Mouse (Mus musculus): ENCODE measurements around the gene Scn3b. TPM values are rescaled to one million over a fixed set of nuclear protein-coding genes. Genes with fewer than 3 reads are reported as not detected.
A peak's percentile ranks its signal among the peaks of the same experiment; 100 is the strongest.

Scn3b gene
- polyA plus RNA-seq (2016; fragmentation: Nextera tagmentation; extraction: Ambion mirVana), result 4.3 and 4.7 TPM in 2 replicates

DNA sequence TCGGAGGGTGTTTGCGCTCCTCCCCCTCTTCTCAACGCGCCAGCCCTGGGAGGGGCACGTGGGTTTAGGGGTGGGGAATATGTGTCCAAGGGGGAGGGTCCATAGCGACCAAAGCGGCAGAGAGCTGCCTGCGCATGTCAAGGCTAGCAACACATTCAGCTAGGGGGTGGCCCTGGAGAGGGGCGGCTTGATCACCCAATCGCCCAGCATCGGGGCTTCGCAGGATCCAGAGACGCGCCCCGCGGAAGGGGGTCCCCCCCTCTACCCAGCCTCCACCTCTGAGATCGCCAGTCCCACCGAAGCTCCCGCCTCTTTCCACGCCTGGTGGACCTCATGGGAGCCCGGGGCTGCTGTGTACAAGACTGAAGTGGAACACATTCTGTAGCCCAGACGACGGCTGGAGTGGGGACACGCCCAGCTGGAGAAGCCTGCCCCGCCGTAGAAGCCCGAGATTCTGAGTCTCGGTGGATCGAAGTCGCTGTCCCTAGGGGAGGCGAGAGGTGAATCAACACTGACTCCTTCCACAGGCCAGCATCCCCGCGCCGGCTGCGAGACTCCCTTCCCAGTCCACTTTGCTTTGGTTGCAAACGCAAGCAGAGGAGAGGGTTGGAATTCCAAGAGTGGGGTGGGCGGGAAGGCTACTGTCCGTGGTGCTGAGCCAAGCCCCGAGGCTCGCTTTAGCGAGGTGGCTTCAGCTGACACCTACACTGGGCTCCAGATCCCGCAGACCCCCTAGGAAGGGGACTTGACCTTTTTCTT is at the start of gene Scn3b:
TSS of gene Scn3b (plus strand) at position 115 of the 759 bp plus-strand sequence.
- ATAC-seq (ENCODE audit: insufficient number of reproducible peaks, insufficient read depth, low FRiP score, low TSS enrichment), result peak; percentile 81
- Histone ChIP-seq H3K9ac (no peak within 1 kb of the TSS), H3K36me3 (no peaks in the 10 kb centered on the region), H3K9me3 (no peaks in the 10 kb centered on the region), H3K4me1 (peaks cover 10% of the 10 kb centered on the region), H3K27ac (no peak within 1 kb of the TSS), H3K4me3 (peak within 1 kb of the TSS; percentile 20), H3K27me3 (peaks cover 29% of the 10 kb centered on the region), H3K4me2 (replicated peaks) (peak within 1 kb of the TSS; percentile 64)
- under 1% methylated on average over 42 of the region's 42 CpGs for WGBS

GRCm38 (mm10) chr9:40224289-40224688 is 44.7 kb upstream of the Scn3b start:
- Histone ChIP-seq H3K4me2 (replicated peaks) (no peak overlapping the region), H3K9me3 (no peaks in the 10 kb centered on the region), H3K27ac (no peak overlapping the region), H3K27me3 (no peaks in the 10 kb centered on the region), H3K9ac (no peak overlapping the region), H3K4me3 (no peak overlapping the region), H3K4me1 (no peaks in the 10 kb centered on the region), H3K36me3 (no peaks in the 10 kb centered on the region)
- ATAC-seq (ENCODE audit: insufficient number of reproducible peaks, insufficient read depth, low FRiP score, low TSS enrichment), result no peak
- WGBS, result 65% methylated on average over 4 of the region's 4 CpGs

GRCm38 (mm10) chr9:40227874-40228789 is 40.9 kb upstream of the Scn3b start:
- Histone ChIP-seq H3K9me3 (no peaks in the 10 kb centered on the region), H3K9ac (no peak overlapping the region), H3K36me3 (no peaks in the 10 kb centered on the region), H3K27ac (no peak overlapping the region), H3K27me3 (no peaks in the 10 kb centered on the region), H3K4me2 (replicated peaks) (no peak overlapping the region), H3K4me1 (no peaks in the 10 kb centered on the region), H3K4me3 (no peak overlapping the region)
- 74% methylated on average over 10 of the region's 10 CpGs for WGBS
- ATAC-seq (ENCODE audit: insufficient number of reproducible peaks, insufficient read depth, low FRiP score, low TSS enrichment), result no peak

DNA sequence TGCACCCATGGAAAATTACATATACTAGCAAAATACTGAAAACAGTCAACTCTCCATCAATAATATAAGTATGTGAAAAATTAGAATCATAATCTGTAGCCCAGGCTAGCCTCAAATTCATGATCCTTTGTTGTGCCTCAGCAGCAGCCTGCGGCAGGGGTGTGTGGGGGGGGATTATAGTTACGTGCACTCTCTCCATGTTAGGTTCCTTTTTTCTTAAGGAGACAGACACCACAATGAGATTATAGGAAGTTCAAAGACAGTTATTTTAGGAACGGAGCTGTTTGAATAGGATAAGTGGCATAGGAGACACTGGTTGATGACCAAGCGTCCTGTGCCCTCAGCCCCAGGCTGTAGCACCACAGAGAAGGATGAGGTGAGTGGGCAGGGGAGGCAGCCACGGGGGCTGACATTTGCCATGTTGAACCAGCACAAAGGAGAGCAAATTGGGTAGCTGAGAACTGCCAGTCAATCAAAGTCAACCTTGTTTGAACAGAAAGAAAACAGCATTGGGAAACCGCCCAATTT is 40.1 kb upstream of the Scn3b start:
- no peak overlapping the region for H3K27ac ChIP-seq
- no peaks in the 10 kb centered on the region for H3K36me3 ChIP-seq
- H3K9ac ChIP-seq, result no peak overlapping the region
- H3K4me2 ChIP-seq (replicated peaks), result no peak overlapping the region
- no peaks in the 10 kb centered on the region for H3K4me1 ChIP-seq
- H3K9me3 ChIP-seq, result no peaks in the 10 kb centered on the region
- no peak overlapping the region for H3K4me3 ChIP-seq
- no peaks in the 10 kb centered on the region for H3K27me3 ChIP-seq
- ATAC-seq (ENCODE audit: insufficient number of reproducible peaks, insufficient read depth, low FRiP score, low TSS enrichment), result no peak
- 57% methylated on average over 6 of the region's 6 CpGs for WGBS

GRCm38 (mm10) chr9:40229479-40229878 is 39.5 kb upstream of the Scn3b start:
- no peak overlapping the region for H3K27ac ChIP-seq
- H3K4me3 ChIP-seq, result no peak overlapping the region
- no peaks in the 10 kb centered on the region for H3K9me3 ChIP-seq
- H3K4me1 ChIP-seq, result no peaks in the 10 kb centered on the region
- H3K4me2 ChIP-seq (replicated peaks), result no peak overlapping the region
- H3K9ac ChIP-seq, result no peak overlapping the region
- 62% methylated on average over 5 of the region's 5 CpGs for WGBS
- ATAC-seq (ENCODE audit: insufficient number of reproducible peaks, insufficient read depth, low FRiP score, low TSS enrichment), result no peak
- no peaks in the 10 kb centered on the region for H3K36me3 ChIP-seq
- no peaks in the 10 kb centered on the region for H3K27me3 ChIP-seq

DNA sequence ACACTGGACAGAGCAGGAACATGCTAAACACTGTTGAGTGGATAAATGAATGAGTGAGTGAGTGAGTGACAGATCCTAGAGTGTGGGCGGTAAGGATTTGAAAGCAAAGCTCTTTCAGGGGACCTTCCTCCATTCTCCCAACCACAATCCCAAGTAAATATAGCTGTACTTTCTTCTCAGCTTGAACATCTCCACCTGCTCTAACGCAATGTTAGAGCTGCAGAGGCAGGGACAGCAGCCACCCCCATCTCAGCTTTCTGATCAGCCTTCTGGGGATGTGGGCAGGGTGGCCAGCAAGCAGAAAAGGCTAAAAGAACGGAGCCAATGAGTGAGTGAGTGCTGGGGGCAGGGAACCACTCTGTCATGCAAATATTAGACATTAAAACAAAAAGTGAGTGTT is 38.0 kb upstream of the Scn3b start:
- Histone ChIP-seq H3K27ac (no peak overlapping the region), H3K4me1 (no peaks in the 10 kb centered on the region), H3K4me2 (replicated peaks) (no peak overlapping the region), H3K36me3 (no peaks in the 10 kb centered on the region), H3K9me3 (no peaks in the 10 kb centered on the region), H3K9ac (no peak overlapping the region), H3K27me3 (no peaks in the 10 kb centered on the region), H3K4me3 (no peak overlapping the region)
- 80% methylated on average over 3 of the region's 3 CpGs for WGBS
- ATAC-seq (ENCODE audit: insufficient number of reproducible peaks, insufficient read depth, low FRiP score, low TSS enrichment), result no peak

- Histone ChIP-seq H3K27ac (no peak overlapping the region), H3K9ac (no peak overlapping the region), H3K4me1 (no peaks in the 10 kb centered on the region), H3K36me3 (no peaks in the 10 kb centered on the region), H3K4me3 (no peak overlapping the region), H3K9me3 (no peaks in the 10 kb centered on the region), H3K27me3 (no peaks in the 10 kb centered on the region), H3K4me2 (replicated peaks) (no peak overlapping the region)
- ATAC-seq (ENCODE audit: insufficient number of reproducible peaks, insufficient read depth, low FRiP score, low TSS enrichment), result peak; percentile 35; the same call in 1 of the 2 replicates
- 59% methylated on average over 10 of the region's 10 CpGs for WGBS
These were observed 34.6 kb upstream of the Scn3b start for GRCm38 (mm10) chr9:40234233-40235072.

DNA sequence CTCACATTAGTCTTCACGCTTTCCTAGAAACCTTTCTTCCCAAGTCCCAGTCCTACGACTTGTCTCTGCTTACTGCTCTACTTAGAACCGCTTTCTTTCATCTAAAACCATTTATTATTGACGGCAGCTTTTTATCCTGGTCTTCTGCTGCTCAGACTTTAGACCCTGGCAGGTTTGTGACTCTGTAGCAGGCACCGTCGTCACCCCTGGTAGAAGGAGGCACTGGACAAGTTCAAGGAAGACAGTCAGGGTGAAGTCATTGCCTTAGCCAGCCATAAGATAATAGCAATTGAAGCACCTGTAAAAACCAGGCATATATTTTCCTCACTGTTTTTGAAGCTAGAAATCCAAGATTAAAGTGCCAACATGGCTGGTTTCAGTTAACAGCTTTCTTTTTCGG is 33.8 kb upstream of the Scn3b start:
- WGBS, result 82% methylated on average over 7 of the region's 7 CpGs
- Histone ChIP-seq H3K9me3 (no peaks in the 10 kb centered on the region), H3K4me2 (replicated peaks) (no peak overlapping the region), H3K4me1 (no peaks in the 10 kb centered on the region), H3K27ac (no peak overlapping the region), H3K27me3 (peaks cover 6% of the 10 kb centered on the region), H3K4me3 (no peak overlapping the region), H3K36me3 (no peaks in the 10 kb centered on the region), H3K9ac (no peak overlapping the region)
- no peak for ATAC-seq (ENCODE audit: insufficient number of reproducible peaks, insufficient read depth, low FRiP score, low TSS enrichment)

DNA sequence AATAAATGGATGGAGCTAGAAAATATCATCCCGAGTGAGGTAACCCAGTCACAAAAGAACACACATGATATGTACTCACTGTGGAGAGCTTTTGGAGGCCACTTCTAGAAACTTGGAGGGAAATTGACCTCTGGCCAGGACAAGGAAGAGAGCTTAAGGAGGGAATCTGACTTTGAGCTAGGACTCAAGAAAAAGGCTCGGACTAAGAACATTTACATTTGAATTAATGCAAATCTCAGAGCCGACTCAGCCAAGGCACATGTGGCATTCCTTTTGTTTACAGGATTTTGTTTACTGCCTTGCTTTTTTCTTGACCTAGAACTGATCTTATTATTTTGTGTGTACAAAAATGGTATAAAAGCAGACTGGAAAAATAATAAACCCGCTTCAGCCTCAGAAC is 29.3 kb upstream of the Scn3b start:
- Histone ChIP-seq H3K27ac (no peak overlapping the region), H3K9ac (no peak overlapping the region), H3K27me3 (peaks cover 17% of the 10 kb centered on the region), H3K4me2 (replicated peaks) (no peak overlapping the region), H3K4me3 (no peak overlapping the region), H3K4me1 (0 out of 2 replicates have a peak, but pooled peaks cover 6% of the 10 kb centered on the region), H3K36me3 (no peaks in the 10 kb centered on the region), H3K9me3 (no peaks in the 10 kb centered on the region)
- no peak for ATAC-seq (ENCODE audit: insufficient number of reproducible peaks, insufficient read depth, low FRiP score, low TSS enrichment)
- WGBS, result 31% methylated on average over 4 of the region's 4 CpGs

DNA sequence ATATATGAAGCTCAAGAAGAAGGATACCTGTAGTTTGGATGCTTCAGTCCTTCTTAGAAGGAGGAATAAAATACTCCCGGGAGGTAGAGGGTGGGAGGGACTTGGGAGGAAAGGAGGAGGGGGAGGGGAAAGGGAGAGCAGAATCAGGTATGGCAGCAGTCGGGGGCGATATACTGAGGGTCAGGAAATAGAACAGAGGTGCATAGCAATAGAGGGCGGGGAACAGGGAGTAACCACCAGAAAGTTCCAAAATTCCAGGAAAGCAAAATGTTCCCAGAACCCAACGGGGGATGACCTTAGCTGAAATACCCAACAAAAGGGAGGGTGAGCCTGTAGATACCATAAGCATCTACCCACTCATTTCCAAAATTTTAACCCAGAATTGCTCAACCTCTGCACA is 28.7 kb upstream of the Scn3b start:
- peaks cover 17% of the 10 kb centered on the region for H3K27me3 ChIP-seq
- H3K9ac ChIP-seq, result no peak overlapping the region
- no peaks in the 10 kb centered on the region for H3K9me3 ChIP-seq
- no peak for ATAC-seq (ENCODE audit: insufficient number of reproducible peaks, insufficient read depth, low FRiP score, low TSS enrichment)
- H3K4me3 ChIP-seq, result no peak overlapping the region
- WGBS, result 14% methylated on average over 5 of the region's 5 CpGs
- 0 out of 2 replicates have a peak, but pooled peaks cover 6% of the 10 kb centered on the region for H3K4me1 ChIP-seq
- no peak overlapping the region for H3K27ac ChIP-seq
- H3K4me2 ChIP-seq (replicated peaks), result no peak overlapping the region
- no peaks in the 10 kb centered on the region for H3K36me3 ChIP-seq

GRCm38 (mm10) chr9:40241223-40241801 is 27.7 kb upstream of the Scn3b start:
- WGBS, result 1% methylated on average over 15 of the region's 15 CpGs
- H3K4me1 ChIP-seq, result 0 out of 2 replicates have a peak, but pooled peaks cover 6% of the 10 kb centered on the region
- H3K9ac ChIP-seq, result peak overlapping the region; percentile 11; the same call in 1 of the 2 replicates
- no peaks in the 10 kb centered on the region for H3K36me3 ChIP-seq
- H3K9me3 ChIP-seq, result no peaks in the 10 kb centered on the region
- H3K27ac ChIP-seq, result no peak overlapping the region
- peak overlapping the region; percentile 70 for H3K4me2 ChIP-seq (replicated peaks)
- peak overlapping the region; percentile 41 for H3K4me3 ChIP-seq
- ATAC-seq (ENCODE audit: insufficient number of reproducible peaks, insufficient read depth, low FRiP score, low TSS enrichment), result peak; percentile 56; the same call in 1 of the 2 replicates
- H3K27me3 ChIP-seq, result peaks cover 17% of the 10 kb centered on the region

Data from embryonic facial prominence, embryonic 12.5 days (tissue).